Comparison of ENCODE assay signal across 11 mouse cellular contexts in the genomic region with DNA sequence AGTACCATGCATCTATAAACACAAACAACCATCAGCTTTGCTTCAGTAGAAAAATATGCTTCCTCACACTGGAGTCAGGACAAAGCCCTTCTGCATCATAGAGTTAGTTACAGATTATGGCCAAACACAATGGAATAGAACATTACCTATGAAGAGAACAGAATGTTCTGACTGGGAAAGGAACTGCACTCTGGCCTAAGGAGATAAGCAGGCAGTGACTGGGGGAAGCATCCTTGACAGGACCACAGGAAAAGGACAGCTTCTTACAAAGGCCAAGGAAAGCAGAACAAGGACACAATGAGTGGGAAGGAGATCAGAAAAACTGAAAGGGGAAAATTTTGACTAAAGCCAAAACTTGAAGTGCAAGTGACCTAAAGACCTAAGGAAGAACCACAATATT. TPM values are rescaled to one million over a fixed set of nuclear protein-coding genes. Genes with fewer than 3 reads are reported as not detected.
"Had no signal": no experiment of that assay in that cellular context is flagged by ENCODE, and none has a peak within 500 bp of the region (broad histone marks: within the 10 kb centered on the region; RNA-seq: fewer than 3 reads in every experiment).

No protein-coding gene starts in this region.

- DNase-seq: kidney, adult 2 months; kidney, postnatal 25 days; liver; liver, embryonic 13.5 days; lung, embryonic 14.5 days; thymus, adult 18-20 months; thymus, postnatal 36 days had no signal

- ATAC-seq: intestine, postnatal 0 days; lung, postnatal 0 days; midbrain, embryonic 15.5 days had no signal

RNA-seq across cellular contexts. Expression of a gene that starts 56.9 kb away (rescaled TPM):
- polyA plus RNA-seq: small intestine, adult 2 months had no signal
